Comparison of ENCODE assay signal across 8 mouse cellular contexts in genomic region chr17:56814316-56815056, GRCm38 (mm10). TPM values are rescaled to one million over a fixed set of nuclear protein-coding genes. Genes with fewer than 3 reads are reported as not detected.
A peak's percentile ranks its signal among the peaks of the same experiment; 100 is the strongest.
DNase-seq lines count a peak whose midpoint lies in the region; ATAC-seq and TF ChIP-seq lines count a peak whose summit lies in the region.

No protein-coding gene starts in this region.

- TF ChIP-seq EP300 in lung, postnatal 0 days (IDR thresholded peaks at IDR 0.05) = peak; percentile 41

- H3K27ac ChIP-seq in hindbrain, embryonic 11.5 days (ENCODE audit: low read depth, low read length) = peak overlapping the region; percentile 71
- no peak overlapping the region for H3K27ac ChIP-seq in lung, postnatal 0 days (ENCODE audit: low read length)

- H3K9ac ChIP-seq in hindbrain, embryonic 11.5 days (ENCODE audit: low read depth, low read length) = no peak overlapping the region
- H3K9ac ChIP-seq in lung, postnatal 0 days (replicated peaks; ENCODE audit: low read depth) = no peak overlapping the region

- H3K36me3 ChIP-seq in hindbrain, embryonic 11.5 days (ENCODE audit: control insufficient read depth, insufficient read depth, low read length) = no peaks in the 10 kb centered on the region
- no peaks in the 10 kb centered on the region for H3K36me3 ChIP-seq in lung, postnatal 0 days (ENCODE audit: insufficient read depth, low read length)

- H3K27me3 ChIP-seq in hindbrain, embryonic 11.5 days (ENCODE audit: control insufficient read depth, insufficient read depth, low read length) = peaks cover 2% of the 10 kb centered on the region; the same call in 1 of the 2 replicates
- no peaks in the 10 kb centered on the region for H3K27me3 ChIP-seq in lung, postnatal 0 days (replicated peaks; ENCODE audit: insufficient read depth, low read length)

- ATAC-seq in hindbrain, embryonic 11.5 days (ENCODE audit: low FRiP score) = peak; percentile 84
- ATAC-seq in lung, postnatal 0 days = peak; percentile 82

- no peak for TF ChIP-seq CTCF in lung, postnatal 0 days (IDR thresholded peaks at IDR 0.05)

- H3K9me3 ChIP-seq in hindbrain, embryonic 11.5 days (ENCODE audit: control insufficient read depth, low read length) = no peaks in the 10 kb centered on the region
- no peaks in the 10 kb centered on the region for H3K9me3 ChIP-seq in lung, postnatal 0 days (ENCODE audit: low read length)

- WGBS in hindbrain, embryonic 11.5 days = 9% methylated on average over 24 of the region's 24 CpGs
- 11% methylated on average over 24 of the region's 24 CpGs for WGBS in lung, postnatal 0 days

- H3K4me2 ChIP-seq in hindbrain, embryonic 11.5 days (replicated peaks; ENCODE audit: low read depth, low read length) = 0 out of 2 replicates have a peak overlapping the region, but pooled peaks have one; percentile 12
- no peak overlapping the region for H3K4me2 ChIP-seq in lung, postnatal 0 days (replicated peaks; ENCODE audit: low read depth, low read length)

- H3K4me3 ChIP-seq in hindbrain, embryonic 11.5 days (ENCODE audit: low read depth, low read length) = no peak overlapping the region
- no peak overlapping the region for H3K4me3 ChIP-seq in lung, postnatal 0 days (ENCODE audit: low read depth, low read length)

- peaks cover 22% of the 10 kb centered on the region for H3K4me1 ChIP-seq in hindbrain, embryonic 11.5 days (replicated peaks; ENCODE audit: control insufficient read depth, insufficient read depth, low read length)
- H3K4me1 ChIP-seq in lung, postnatal 0 days (ENCODE audit: insufficient read depth, low read depth, low read length) = peaks cover 7% of the 10 kb centered on the region; the same call in 1 of the 2 replicates

- peak; percentile 94 for DNase-seq in Muller cell, postnatal 12 days (ENCODE audit: inconsistent ontology term)
- peak; percentile 79 for DNase-seq in c-Kit-positive CD71-positive TER-119-negative erythroid progenitor cells, embryonic 14.5 days (ENCODE audit: low read depth)
- DNase-seq in frontal cortex, postnatal 25 days (ENCODE audit: low spot score in 2 of 2) = peak; percentile 62 to 67
- DNase-seq in hindbrain, embryonic 11.5 days (ENCODE audit: low spot score) = peak; percentile 97
- DNase-seq in layer of hippocampus, adult 9-10 months (ENCODE audit: low spot score) = peak; percentile 63
- DNase-seq in lung, postnatal 0 days (ENCODE audit: low spot score) = peak; percentile 90
- peak; percentile 41 for DNase-seq in ovary, postnatal 10 days (ENCODE audit: low spot score)
- DNase-seq in urinary bladder, postnatal 4 days (ENCODE audit: low spot score in 2 of 2) = peak; percentile 74 to 88

RNA-seq across cellular contexts. Expression of gene Rfx2, which starts 16.3 kb away (rescaled TPM):
- 6.4 and 6.7 TPM in 2 replicates for polyA plus RNA-seq in hindbrain, embryonic 11.5 days (2014; fragmentation: Nextera tagmentation; extraction: Ambion mirVana)
- polyA plus RNA-seq in lung, postnatal 0 days (2015; fragmentation: Nextera tagmentation; extraction: Ambion mirVana) = 5.9 and 6.6 TPM in 2 replicates

RNA-seq across cellular contexts. Expression of gene Prr22, which starts 44.4 kb away (rescaled TPM):
- 0.49 and 0.71 TPM in 2 replicates for polyA plus RNA-seq in hindbrain, embryonic 11.5 days (2014; fragmentation: Nextera tagmentation; extraction: Ambion mirVana)
- polyA plus RNA-seq in lung, postnatal 0 days (2015; fragmentation: Nextera tagmentation; extraction: Ambion mirVana) = 0.23 and 0.33 TPM in 2 replicates

RNA-seq across cellular contexts. Expression of gene Dus3l, which starts 49.9 kb away (rescaled TPM):
- 30.3 and 35.4 TPM in 2 replicates for polyA plus RNA-seq in hindbrain, embryonic 11.5 days (2014; fragmentation: Nextera tagmentation; extraction: Ambion mirVana)
- 26.3 and 29.7 TPM in 2 replicates for polyA plus RNA-seq in lung, postnatal 0 days (2015; fragmentation: Nextera tagmentation; extraction: Ambion mirVana)

RNA-seq across cellular contexts. Expression of gene Nrtn, which starts 57.2 kb away (rescaled TPM):
- 4.4 and 4.6 TPM in 2 replicates for polyA plus RNA-seq in hindbrain, embryonic 11.5 days (2014; fragmentation: Nextera tagmentation; extraction: Ambion mirVana)
- 10.5 and 10.7 TPM in 2 replicates for polyA plus RNA-seq in lung, postnatal 0 days (2015; fragmentation: Nextera tagmentation; extraction: Ambion mirVana)

RNA-seq across cellular contexts. Expression of gene Acsbg2, which starts 59.8 kb away (rescaled TPM):
- polyA plus RNA-seq in hindbrain, embryonic 11.5 days (2014; fragmentation: Nextera tagmentation; extraction: Ambion mirVana) = not detected in 2 replicates
- polyA plus RNA-seq in lung, postnatal 0 days (2015; fragmentation: Nextera tagmentation; extraction: Ambion mirVana) = not detected in 2 replicates

Comparison
In these comparisons a context has a peak if more than half of its experiments do, and no peak if none do; other contexts are left out.
1. DNase-seq: peak in every context shown above with its lines; median percentile 97 in hindbrain, embryonic 11.5 days; 94 in Muller cell, postnatal 12 days; 90 in lung, postnatal 0 days; 81 in urinary bladder, postnatal 4 days; 79 in c-Kit-positive CD71-positive TER-119-negative erythroid progenitor cells, embryonic 14.5 days; 64 in frontal cortex, postnatal 25 days; 63 in layer of hippocampus, adult 9-10 months; 41 in ovary, postnatal 10 days.